Mouse (Mus musculus) intestine, embryonic 14.5 days (tissue): ENCODE measurements at regions not wholly inside any gene's neighbourhood (a gene's known extent, or its start where the extent isn't known, plus 50 kb on each side); places are given as distances from the start of the nearest gene placed in this dataset. TPM values are rescaled to one million over a fixed set of nuclear protein-coding genes. Genes with fewer than 3 reads are reported as not detected.

ENCODE experiments used
- ATAC-seq: fragments of 200-750 bp; cut with Nextera tagmentation; replicated peaks from 2 replicates; pipeline ENCODE4 v1.8.0; 2017; ENCODE audit warnings: low read depth, moderate number of reproducible peaks, moderate TSS enrichment, moderate library complexity; ENCODE audit not compliant: low FRiP score, low TSS enrichment
- DNase-seq: peaks from one replicate; pipeline ENCODE4 v3.0.0-alpha.2; 2018; ENCODE audit warnings: low spot score
- H3K27ac ChIP-seq: fragments of 300-500 bp; sonication (generic); 2 replicates; pipeline ENCODE4 v1.5.1; 2014; ENCODE audit warnings: low read depth, mild to moderate bottlenecking, control low read depth
- H3K27me3 ChIP-seq: fragments of 300-500 bp; sonication (generic); replicated peaks from 2 replicates; pipeline ENCODE4 v1.6.1; 2014; ENCODE audit warnings: low read length, control low read depth; ENCODE audit not compliant: control insufficient read depth, insufficient read depth
- H3K36me3 ChIP-seq: fragments of 300-500 bp; sonication (generic); 2 replicates; pipeline ENCODE4 v1.6.1; 2014; ENCODE audit warnings: low read length, control low read depth; ENCODE audit not compliant: control insufficient read depth, insufficient read depth
- H3K4me1 ChIP-seq: fragments of 300-500 bp; sonication (generic); replicated peaks from 2 replicates; pipeline ENCODE4 v1.6.1; 2014; ENCODE audit warnings: low read length, control low read depth, mixed read lengths; ENCODE audit not compliant: control insufficient read depth, insufficient read depth
- H3K4me2 ChIP-seq: fragments of 300-500 bp; sonication (generic); 2 replicates; pipeline ENCODE4 v1.6.1; 2014; ENCODE audit warnings: low read length
- H3K4me3 ChIP-seq: fragments of 300-500 bp; sonication (generic); 2 replicates; pipeline ENCODE4 v1.5.1; 2014; ENCODE audit warnings: low read depth, low read length, control low read depth, mixed read lengths
- H3K9ac ChIP-seq: fragments of 300-500 bp; sonication (generic); 2 replicates; pipeline ENCODE4 v1.6.1; 2014; ENCODE audit warnings: mild to moderate bottlenecking, low read length
- H3K9me3 ChIP-seq: fragments of 300-500 bp; sonication (generic); 2 replicates; pipeline ENCODE4 v1.6.1; 2016; ENCODE audit warnings: low read length, control low read depth; ENCODE audit not compliant: control insufficient read depth
- WGBS: fragments of 180-500 bp; shearing (Covaris S2); extraction: QIAGEN DNeasy Blood & Tissue Kit; methylation state at CpG from one replicate; pipeline ENCODE4 v1.1.7; 2014; 5-methylcytosine and 5-hydroxymethylcytosine counted together
- microRNA-seq: library from miRNA; unstranded; fragments of <30 nt; microRNA quantifications from one replicate; pipeline ENCODE4, GENCODE M21; 2016

DNA sequence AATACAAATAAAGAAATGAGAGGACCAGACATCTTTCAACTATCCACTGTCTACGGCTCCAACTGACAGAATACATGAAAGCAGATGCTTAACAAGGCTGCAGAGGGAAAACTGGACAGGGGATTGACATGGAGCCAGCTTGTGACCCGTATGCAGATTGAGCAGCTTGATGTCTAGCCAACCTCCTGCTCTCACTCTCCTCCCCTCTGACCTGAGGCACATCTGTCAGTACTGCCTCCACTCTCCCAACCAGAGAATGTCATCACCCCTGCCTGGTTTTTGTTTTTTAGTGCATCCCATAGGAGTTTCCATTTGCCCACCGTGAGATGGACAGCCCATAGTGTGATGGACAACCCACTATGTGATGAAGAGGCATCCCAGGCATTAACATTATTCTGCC, 252.2 kb downstream of the S1pr1 start:
- ATAC-seq, result no peak
- Histone ChIP-seq H3K36me3 (no peaks in the 10 kb centered on the region), H3K27ac (no peak overlapping the region), H3K4me3 (no peak overlapping the region), H3K27me3 (no peaks in the 10 kb centered on the region), H3K9ac (no peak overlapping the region), H3K9me3 (no peaks in the 10 kb centered on the region), H3K4me2 (no peak overlapping the region), H3K4me1 (no peaks in the 10 kb centered on the region)
- no peak for DNase-seq
- WGBS, result 82% methylated on average over 3 of the region's 3 CpGs

Small RNA genes lying in the stretch of these regions (microRNA-seq; reads per million reads assigned to microRNA genes)
- gene Gm25347, result not detected
